Mouse (Mus musculus) thymus, adult 2 months (tissue): Measurements from ENCODE around the gene Cd6.

ENCODE experiments used
- CTCF ChIP-seq: fragments of 200-500 bp; IDR thresholded peaks from 2 replicates; pipeline ENCODE4 v1.5.1; 2012; ENCODE audit warnings: mild to moderate bottlenecking, control low read depth, low read length, moderate library complexity, borderline replicate concordance; ENCODE audit not compliant: control insufficient read depth, poor library complexity, insufficient read depth; ENCODE audit errors: extremely low read depth
- POLR2A ChIP-seq: fragments of 200-500 bp; IDR thresholded peaks from 2 replicates; pipeline ENCODE4 v1.6.1; 2012; ENCODE audit warnings: mild to moderate bottlenecking, low read length, control low read depth, moderate library complexity; ENCODE audit not compliant: control insufficient read depth, poor library complexity, insufficient read depth; ENCODE audit errors: extremely low read depth

GRCm38 (mm10) chr19:10846150-10846549 lies 16.3 kb upstream of the Cd6 start:
- TF ChIP-seq CTCF (no peak), POLR2A (no peak)
